Mouse (Mus musculus) megakaryocyte, embryonic 14.5 days (primary cell): Measurements from ENCODE around the gene Slc35c1. TPM values are rescaled to one million over a fixed set of nuclear protein-coding genes. Genes with fewer than 3 reads are reported as not detected.

ENCODE experiments used
- H3K27me3 ChIP-seq: replicated peaks from 2 replicates; pipeline ENCODE3; 2012; ENCODE audit warnings: inconsistent platforms
- H3K36me3 ChIP-seq: replicated peaks from 2 replicates; pipeline ENCODE3; 2012; ENCODE audit warnings: low read length, inconsistent platforms, mixed read lengths
- H3K4me1 ChIP-seq: 2 replicates; pipeline ENCODE4 v1.6.1; 2012; ENCODE audit warnings: inconsistent platforms
- H3K4me3 ChIP-seq: replicated peaks from 2 replicates; pipeline ENCODE3; 2012; ENCODE audit warnings: moderate library complexity, mild to moderate bottlenecking, inconsistent platforms
- H3K9me3 ChIP-seq: 2 replicates; pipeline ENCODE4 v1.6.1; 2012; ENCODE audit warnings: inconsistent platforms
- FLI1 ChIP-seq: IDR thresholded peaks from 2 replicates; pipeline ENCODE4 v1.6.1; 2012; ENCODE audit warnings: low read length, inconsistent platforms, mixed read lengths
- GATA1 ChIP-seq: IDR thresholded peaks from 3 replicates; pipeline ENCODE4 v1.6.1; 2012; ENCODE audit warnings: mixed read lengths, low read length, inconsistent platforms, borderline replicate concordance
- polyA plus RNA-seq: library from polyadenylated mRNA; stranded (reverse); fragments of >175 nt; gene quantifications from 2 replicates; pipeline ENCODE4 v1.2.3, GENCODE M21; 2012; ENCODE audit warnings: low replicate concordance; ENCODE audit not compliant: insufficient read depth

The Slc35c1 gene
- polyA plus RNA-seq, 1 experiment: 10.3 TPM

DNA sequence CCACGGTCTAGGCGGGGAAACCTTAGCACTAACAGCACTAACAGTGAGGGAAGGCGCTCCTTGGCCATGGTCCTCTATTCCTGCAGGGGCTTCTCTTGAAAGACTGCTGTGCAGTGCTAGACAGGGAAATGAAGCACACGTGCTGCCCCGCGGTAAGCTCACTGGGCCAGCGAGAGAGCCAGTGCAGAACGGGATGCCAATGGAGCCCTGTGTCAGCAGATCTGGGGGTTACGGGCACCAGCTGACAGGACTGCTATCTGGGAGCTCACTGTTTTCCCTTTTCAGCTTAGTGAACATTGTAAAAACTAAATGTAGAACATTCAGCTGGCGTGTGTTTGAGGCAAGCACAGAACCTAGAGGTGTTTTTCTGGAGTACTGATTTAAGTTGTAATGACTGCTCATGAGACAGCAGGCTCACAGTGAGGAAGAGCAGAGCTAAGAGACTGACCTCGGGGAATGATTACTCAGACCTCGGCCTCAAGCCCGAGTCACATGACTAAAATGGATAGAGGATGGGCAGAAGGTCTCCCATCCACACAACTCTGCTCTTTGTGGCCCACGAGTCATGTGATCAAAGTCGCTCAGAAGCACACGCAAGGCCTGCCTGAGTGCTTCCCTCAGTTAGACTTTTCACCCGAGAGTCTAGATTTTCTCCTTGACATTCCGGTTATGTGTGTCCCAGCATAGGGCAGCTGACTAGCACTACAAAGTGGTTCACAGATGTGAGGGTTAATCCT is 51.9 kb downstream of the Slc35c1 start:
- Histone ChIP-seq H3K36me3 (peaks cover 100% of the 10 kb centered on the region), H3K4me3 (no peak overlapping the region), H3K4me1 (no peaks in the 10 kb centered on the region), H3K9me3 (no peaks in the 10 kb centered on the region), H3K27me3 (no peaks in the 10 kb centered on the region)
- TF ChIP-seq FLI1 (no peak), GATA1 (no peak)

DNA sequence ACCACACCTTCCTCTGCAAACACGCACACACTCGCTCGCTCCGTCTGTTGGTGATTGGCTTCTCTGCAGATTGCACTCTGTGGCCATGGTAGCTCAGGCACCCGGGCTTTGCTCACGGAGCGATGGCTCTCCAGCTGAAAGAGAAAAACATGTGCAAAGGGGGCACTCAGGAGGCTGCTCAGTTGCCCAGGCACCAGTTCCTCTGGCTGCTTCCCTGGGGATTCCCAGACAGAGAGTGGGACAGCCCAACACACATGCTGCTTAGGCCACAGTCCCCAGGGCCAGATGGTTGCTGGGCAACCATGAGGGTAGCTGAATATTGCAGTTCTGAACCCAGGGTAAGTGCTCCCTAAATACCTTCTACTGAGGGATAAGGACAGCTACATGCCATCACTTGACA is 54.7 kb downstream of the Slc35c1 start:
- no peak overlapping the region for H3K4me3 ChIP-seq
- no peak for TF ChIP-seq FLI1
- TF ChIP-seq GATA1: no peak
- peaks cover 78% of the 10 kb centered on the region for H3K36me3 ChIP-seq
- peaks cover 17% of the 10 kb centered on the region for H3K4me1 ChIP-seq
- peaks cover 18% of the 10 kb centered on the region for H3K27me3 ChIP-seq
- H3K9me3 ChIP-seq: peaks cover 6% of the 10 kb centered on the region

GRCm38 (mm10) chr2:92404737-92405136 is 55.6 kb downstream of the Slc35c1 start:
- peaks cover 69% of the 10 kb centered on the region for H3K36me3 ChIP-seq
- H3K4me1 ChIP-seq: peaks cover 19% of the 10 kb centered on the region
- peaks cover 11% of the 10 kb centered on the region for H3K9me3 ChIP-seq
- TF ChIP-seq GATA1: no peak
- TF ChIP-seq FLI1: no peak
- peaks cover 26% of the 10 kb centered on the region for H3K27me3 ChIP-seq
- no peak overlapping the region for H3K4me3 ChIP-seq

GRCm38 (mm10) chr2:92403776-92404319 is 56.5 kb downstream of the Slc35c1 start:
- H3K4me1 ChIP-seq: peaks cover 25% of the 10 kb centered on the region

More at GRCm38 (mm10) chr2:92403776-92404319, 56.5 kb downstream of the Slc35c1 start:
- H3K36me3 ChIP-seq: peaks cover 60% of the 10 kb centered on the region
- H3K9me3 ChIP-seq: peaks cover 11% of the 10 kb centered on the region
- H3K4me3 ChIP-seq: no peak overlapping the region
- H3K27me3 ChIP-seq: peaks cover 35% of the 10 kb centered on the region
- TF ChIP-seq FLI1 (no peak), GATA1 (no peak)

Other genes with a start within 250 kb of the Slc35c1 start
- gene Pex16, start 85.9 kb downstream of the Slc35c1 start, polyA plus RNA-seq: 28.2 and 40.3 TPM in 2 replicates
- gene Large2, start 85.7 kb downstream of the Slc35c1 start, polyA plus RNA-seq: not detected in 2 replicates
- 3.6 TPM in 1 of 2 replicates, not detected in the other for gene 1700029I15Rik, start 78.0 kb downstream of the Slc35c1 start, polyA plus RNA-seq
- gene Mapk8ip1, start 59.3 kb downstream of the Slc35c1 start, polyA plus RNA-seq: 0.20 TPM in 1 of 2 replicates, not detected in the other
- 4.1 and 10.1 TPM in 2 replicates for gene Cry2, start 26.5 kb downstream of the Slc35c1 start, polyA plus RNA-seq
- gene Chst1, start 139.2 kb upstream of the Slc35c1 start, polyA plus RNA-seq: 0.45 TPM in 1 of 2 replicates, not detected in the other